Mouse (Mus musculus): ENCODE measurements around the gene Trabd2b.

GRCm38 (mm10) chr4:114389653-114390052, 16.9 kb upstream of the Trabd2b start:
- TF ChIP-seq EP300 (IDR thresholded peaks at IDR 0.05; ENCODE audit: low read depth in 1 of 2, low read length in 2 of 2) (no peak), POLR2A (IDR thresholded peaks at IDR 0.05; ENCODE audit: control insufficient read depth in 1 of 2, insufficient read depth in 1 of 2, low read depth in 1 of 2, low read length in 2 of 2, poor library complexity in 1 of 2) (no peak), CHD2 (IDR thresholded peaks at IDR 0.05; ENCODE audit: low read length) (no peak), CTCF (IDR thresholded peaks at IDR 0.05 in 2 of 3, conservative IDR thresholded peaks at IDR 0.05 in 1 of 3; ENCODE audit: control insufficient read depth in 1 of 3, insufficient read depth in 1 of 3, low read depth in 2 of 3, low read length in 3 of 3, poor library complexity in 1 of 3, severe bottlenecking in 1 of 3) (no peak), TAL1 (IDR thresholded peaks at IDR 0.05; ENCODE audit: low read length) (no peak), ZNF384 (IDR thresholded peaks at IDR 0.05; ENCODE audit: low read depth, low read length) (no peak), NELFE (IDR thresholded peaks at IDR 0.05; ENCODE audit: low read depth, low read length) (no peak), BHLHE40 (IDR thresholded peaks at IDR 0.05; ENCODE audit: borderline replicate concordance, low read depth, low read length) (no peak), KAT2A (conservative IDR thresholded peaks at IDR 0.05; ENCODE audit: low read depth, low read length) (no peak), CHD1 (IDR thresholded peaks at IDR 0.05; ENCODE audit: low read depth, low read length) (no peak), NRF1 (IDR thresholded peaks at IDR 0.05; ENCODE audit: insufficient read depth, low read depth, low read length, poor library complexity, severe bottlenecking) (no peak), UBTF (IDR thresholded peaks at IDR 0.05; ENCODE audit: borderline replicate concordance, insufficient read depth, low read depth, low read length) (no peak), USF2 (IDR thresholded peaks at IDR 0.05; ENCODE audit: borderline replicate concordance in 1 of 2, insufficient read depth in 1 of 2, low read depth in 1 of 2, low read length in 2 of 2) (no peak)
